Mouse (Mus musculus): ENCODE results near the gene Minos1.

- TF ChIP-seq POLR2A (IDR thresholded peaks at IDR 0.05; ENCODE audit: extremely low read depth, insufficient read depth, low read length): no peak
- no peak for TF ChIP-seq CTCF (IDR thresholded peaks at IDR 0.05; ENCODE audit: extremely low read depth, insufficient read depth, low read length)
Measured at GRCm38 (mm10) chr4:139168985-139169747, 38.3 kb upstream of the Minos1 start.
